Mouse (Mus musculus) leukemia stem cell, adult 10-12 weeks (primary cell): Measurements from ENCODE around the gene Lgr4. TPM values are rescaled to one million over a fixed set of nuclear protein-coding genes. Genes with fewer than 3 reads are reported as not detected.

ENCODE experiments used
- polyA plus RNA-seq: library from polyadenylated mRNA; stranded (reverse); fragments of >175 nt; gene quantifications from 2 replicates; pipeline ENCODE4 v1.2.3, GENCODE M21; 2012; ENCODE audit warnings: low replicate concordance

Lgr4 gene
- 0.05 and 0.08 TPM in 2 replicates for polyA plus RNA-seq

GRCm38 (mm10) chr2:109917496-109918413 lies at the start of gene Lgr4:
TSS of gene Lgr4 (plus strand) at chr2:109917647.

GRCm38 (mm10) chr2:109890597-109890996 lies 26.9 kb upstream of the Lgr4 start, which contains the start of gene Lin7c:
TSS of gene Lin7c (plus strand) at chr2:109890853.

GRCm38 (mm10) chr2:110017616-110018505 lies 100.4 kb downstream of the Lgr4 start, which contains the start of gene Ccdc34:
TSS of gene Ccdc34 (plus strand) at chr2:110017817.

Other genes with a start within 250 kb of the Lgr4 start
- not detected in 2 replicates for gene Bdnf, start 242.9 kb upstream of the Lgr4 start, polyA plus RNA-seq
- gene Lin7c, start 26.8 kb upstream of the Lgr4 start, polyA plus RNA-seq, result 0.18 and 0.91 TPM in 2 replicates
- gene Ccdc34, start 100.2 kb downstream of the Lgr4 start, polyA plus RNA-seq, result 13.3 and 39.4 TPM in 2 replicates